Mouse (Mus musculus) heart, adult 2 months (tissue): ENCODE results near the gene Brf1.

ENCODE experiments used
- CTCF ChIP-seq: fragments of 200-600 bp; IDR thresholded peaks from 2 replicates; pipeline ENCODE4 v1.8.1; 2022; ENCODE audit warnings: antibody characterized with exemption, mild to moderate bottlenecking, moderate library complexity
- EP300 ChIP-seq: fragments of 200-500 bp; IDR thresholded peaks from 2 replicates; pipeline ENCODE4 v1.6.1; 2011; ENCODE audit warnings: low read depth, low read length, control low read depth; ENCODE audit not compliant: insufficient read depth
- POLR2A ChIP-seq: fragments of 200-500 bp; IDR thresholded peaks from 2 replicates; pipeline ENCODE4 v1.6.1; 2011; ENCODE audit warnings: mild to moderate bottlenecking, low read depth, low read length, control low read depth; ENCODE audit not compliant: insufficient read depth

GRCm38 (mm10) chr12:112990706-112991405, 9.6 kb downstream of the Brf1 start:
- TF ChIP-seq CTCF (no peak), POLR2A (no peak), EP300 (no peak)
